Mouse (Mus musculus) kidney, adult 2 months (tissue): ENCODE data around the gene Lyplal1.

ENCODE experiments used
- CTCF ChIP-seq: fragments of 200-500 bp; conservative IDR thresholded peaks from 2 replicates; pipeline ENCODE4 v1.5.1; 2011; ENCODE audit warnings: low read depth, mild to moderate bottlenecking, control low read depth, low read length, moderate library complexity, mixed read lengths; ENCODE audit not compliant: insufficient read depth, insufficient read length
- POLR2A ChIP-seq: fragments of 200-500 bp; IDR thresholded peaks from one replicate; pipeline ENCODE4 v1.6.1; 2011; ENCODE audit warnings: low read depth, low read length, control low read depth

- TF ChIP-seq POLR2A: no peak
- no peak for TF ChIP-seq CTCF
These were observed 20.8 kb upstream of the Lyplal1 start for GRCm38 (mm10) chr1:186137873-186138272.
